Mouse (Mus musculus) thymus, postnatal 0 days (tissue): ENCODE measurements around the gene Mptx2. TPM values are rescaled to one million over a fixed set of nuclear protein-coding genes. Genes with fewer than 3 reads are reported as not detected.
A peak's percentile ranks its signal among the peaks of the same experiment; 100 is the strongest.
"Not testable (repeated sequence)": the region's sequence is repeated elsewhere in the genome, so short reads cannot be mapped to it uniquely, and the experiment has no call there.

Experiments
- DNase-seq: peaks from one replicate; pipeline ENCODE4 v3.0.0-alpha.2; 2015; ENCODE audit warnings: low spot score
- polyA plus RNA-seq: library from polyadenylated mRNA; unstranded; fragments of >200 nt; fragmentation: Nextera tagmentation; extraction: Ambion mirVana; gene quantifications from 2 replicates; pipeline ENCODE4 v1.2.1, GENCODE M21; 2015

Mptx2 gene
- polyA plus RNA-seq = 0.17 TPM in 1 of 2 replicates, not detected in the other

DNA sequence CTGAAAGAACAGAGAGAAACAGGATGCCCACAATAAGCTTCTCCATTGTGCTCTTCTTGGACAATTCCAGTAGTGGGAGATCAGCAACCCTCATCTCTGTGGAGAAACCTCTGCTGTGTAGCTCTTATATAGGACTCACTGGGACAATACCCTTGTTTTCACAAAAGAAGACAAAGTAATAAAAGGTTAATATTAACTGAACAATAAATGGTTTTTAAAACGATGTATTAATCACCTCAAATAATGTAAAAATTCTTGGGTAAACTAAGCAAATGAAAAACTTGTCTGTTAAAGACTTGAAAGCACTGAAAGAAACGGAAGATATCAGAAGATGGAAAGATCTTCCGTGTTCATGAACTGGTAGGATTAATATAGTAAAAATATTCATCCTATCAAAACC lies at the start of gene Mptx2:
TSS of gene Mptx2 (minus strand) at position 101 of the 400 bp plus-strand sequence.
- no peak for DNase-seq

- DNase-seq = no peak
Observed at GRCm38 (mm10) chr1:173326552-173326951, 49.0 kb upstream of the Mptx2 start.

DNA sequence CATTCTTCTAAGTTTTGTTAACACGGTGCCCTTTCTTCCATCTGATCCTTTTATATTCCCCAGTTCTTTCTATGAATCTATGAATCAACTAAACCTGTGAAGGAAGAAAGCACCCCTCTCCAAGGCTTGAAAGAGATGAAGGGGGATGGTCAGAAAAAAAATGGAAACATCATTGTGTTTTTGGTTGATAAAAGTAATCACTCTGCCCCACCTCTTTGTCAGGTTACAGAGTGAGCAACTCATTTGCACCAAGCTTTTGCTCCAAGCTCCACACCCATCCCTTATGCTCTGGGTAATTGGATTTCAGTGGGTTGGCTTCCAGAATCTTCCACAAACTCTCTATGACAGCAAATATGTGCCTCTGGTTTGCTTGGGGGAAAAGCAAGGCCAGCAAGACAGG lies 47.8 kb upstream of the Mptx2 start:
- DNase-seq = no peak

DNA sequence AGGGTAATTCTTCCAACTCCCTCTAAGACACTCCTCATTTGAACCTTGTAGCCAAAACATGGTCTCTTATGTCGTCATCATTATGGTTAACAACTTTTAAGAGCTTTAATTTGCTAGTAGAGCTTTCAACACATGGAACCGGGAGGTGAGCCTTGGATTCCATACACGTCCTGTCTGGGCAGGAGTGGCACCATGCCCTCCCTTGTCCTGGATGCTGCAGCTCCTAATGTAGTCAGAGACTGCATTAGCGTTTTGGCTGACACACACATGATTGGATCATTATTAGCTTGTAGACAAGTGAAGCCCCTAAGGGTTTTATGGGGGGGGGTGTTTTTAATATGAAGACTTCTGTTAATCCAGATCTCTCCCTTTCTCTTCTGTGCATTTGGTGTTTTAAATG lies 47.4 kb upstream of the Mptx2 start:
- no peak for DNase-seq

GRCm38 (mm10) chr1:173323839-173324585 lies 46.4 kb upstream of the Mptx2 start:
- DNase-seq = peak; percentile 7

DNA sequence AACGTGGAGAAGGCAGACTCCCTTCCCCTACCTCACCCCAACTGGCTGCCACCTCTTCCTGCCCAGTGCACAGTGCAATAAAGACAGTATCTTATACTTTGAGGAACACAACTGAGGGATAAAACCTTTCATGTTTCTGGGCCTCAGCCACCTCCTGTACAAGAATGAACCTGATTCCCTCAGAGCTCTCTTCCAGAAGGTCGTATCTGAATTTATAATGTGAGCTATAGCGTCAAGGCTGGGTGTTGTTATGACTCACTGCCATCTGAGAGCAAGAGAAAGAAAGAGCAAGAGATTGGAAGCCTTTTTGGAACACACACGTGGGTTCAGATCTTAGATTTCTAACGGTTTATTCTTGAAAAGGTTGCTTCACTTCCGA lies 44.7 kb upstream of the Mptx2 start:
- DNase-seq = no peak

- DNase-seq = no peak
Observed at GRCm38 (mm10) chr1:173321593-173322248, 44.1 kb upstream of the Mptx2 start.

GRCm38 (mm10) chr1:173317925-173318477 lies 40.4 kb upstream of the Mptx2 start:
- no peak for DNase-seq

DNA sequence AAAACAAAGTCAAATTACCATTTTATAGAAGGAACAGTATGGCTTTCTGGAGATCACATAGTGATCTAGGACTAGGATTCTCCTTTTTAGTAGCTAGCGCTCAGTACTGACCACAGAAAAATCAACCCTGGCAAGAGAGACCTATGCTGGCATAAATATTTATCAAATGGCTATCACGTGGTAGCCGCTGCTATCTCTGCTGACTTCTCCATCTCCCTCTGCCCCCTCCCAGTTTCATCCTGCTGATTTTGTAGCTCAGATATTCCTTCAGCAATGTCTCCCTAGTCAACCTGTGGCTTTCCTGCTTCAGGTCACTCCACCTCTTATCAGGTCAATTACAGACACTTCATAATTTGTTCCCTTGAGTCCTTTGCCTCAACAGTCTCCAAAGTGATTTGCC lies 38.1 kb upstream of the Mptx2 start:
- no peak for DNase-seq

GRCm38 (mm10) chr1:173313535-173314050 lies 36.0 kb upstream of the Mptx2 start:
- DNase-seq = not testable (repeated sequence)

DNA sequence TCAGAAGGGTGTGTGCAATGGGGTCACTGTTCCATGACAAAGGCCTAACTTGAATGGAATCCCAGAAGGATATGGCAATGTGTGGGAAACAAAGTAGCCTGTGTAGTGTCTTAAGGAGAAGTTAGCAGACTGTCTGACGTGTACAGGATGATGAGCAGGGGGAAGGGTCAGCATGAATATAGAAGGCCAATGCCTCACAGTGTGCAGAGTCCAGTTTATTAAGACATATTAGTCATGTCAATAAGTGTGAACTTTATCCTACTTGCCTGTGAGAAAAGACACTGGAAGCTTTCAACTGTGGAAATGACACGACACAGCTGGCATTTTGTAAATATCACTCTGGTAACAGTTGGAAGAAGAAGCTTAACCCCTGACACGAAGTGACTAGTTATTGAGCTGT lies 25.2 kb upstream of the Mptx2 start:
- DNase-seq = not testable (repeated sequence)

GRCm38 (mm10) chr1:173265701-173266100 lies 11.9 kb downstream of the Mptx2 start, which contains the start of gene Olfr418:
Gene Olfr418, plus strand, starts transcription at chr1:173266001.
- no peak for DNase-seq

GRCm38 (mm10) chr1:173249888-173250287 lies 27.7 kb downstream of the Mptx2 start:
- no peak for DNase-seq

DNA sequence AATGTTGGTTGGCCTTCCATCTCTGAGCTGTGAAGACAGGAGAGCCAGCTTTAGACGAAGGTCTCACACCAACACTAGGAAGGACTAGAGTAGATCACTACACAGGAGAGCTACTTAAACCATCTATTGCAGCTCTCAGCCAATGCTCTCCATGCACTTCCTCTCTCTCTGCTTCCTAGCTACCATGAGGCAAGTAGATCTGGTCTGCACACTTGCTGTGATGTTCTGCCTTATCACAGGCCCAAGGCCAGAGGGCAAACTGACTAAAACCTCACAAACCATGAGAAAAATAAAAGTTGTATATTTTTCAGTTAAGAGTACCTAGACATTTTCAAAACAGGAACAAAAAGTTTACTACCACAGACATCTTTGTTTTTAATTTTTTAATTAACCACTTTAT lies 40.6 kb downstream of the Mptx2 start:
- DNase-seq = not testable (repeated sequence)

GRCm38 (mm10) chr1:173227081-173227480 lies 50.5 kb downstream of the Mptx2 start, which contains the start of gene Fcer1a:
Gene Fcer1a, minus strand, starts transcription at chr1:173227214.
- DNase-seq = no peak

Other genes with a start within 250 kb of the Mptx2 start
- gene Olfr1408, start 140.4 kb downstream of the Mptx2 start, polyA plus RNA-seq = not detected in 2 replicates
- not detected in 2 replicates for gene Olfr1406, start 87.1 kb downstream of the Mptx2 start, polyA plus RNA-seq
- not detected in 2 replicates for gene Olfr218, start 80.0 kb downstream of the Mptx2 start, polyA plus RNA-seq
- gene Olfr1404, start 65.4 kb downstream of the Mptx2 start, polyA plus RNA-seq = not detected in 2 replicates
- 0.18 and 0.21 TPM in 2 replicates for gene Fcer1a, start 50.6 kb downstream of the Mptx2 start, polyA plus RNA-seq
- not detected in 2 replicates for gene Olfr418, start 11.8 kb downstream of the Mptx2 start, polyA plus RNA-seq
- gene Ackr1, start 56.0 kb upstream of the Mptx2 start, polyA plus RNA-seq = 1.4 and 2.0 TPM in 2 replicates
- gene Aim2, start 73.1 kb upstream of the Mptx2 start, polyA plus RNA-seq = 8.5 and 12.0 TPM in 2 replicates
- 0.26 and 0.42 TPM in 2 replicates for gene Cadm3, start 89.9 kb upstream of the Mptx2 start, polyA plus RNA-seq
- 3.7 and 4.0 TPM in 2 replicates for gene Ifi206, start 213.3 kb upstream of the Mptx2 start, polyA plus RNA-seq